Mouse (Mus musculus) urinary bladder, postnatal 36 days (tissue): ENCODE measurements around the gene Cacna1a.
A peak's percentile ranks its signal among the peaks of the same experiment; 100 is the strongest.

Experiments
- DNase-seq, 2 experiments: peaks; one replicate each; pipeline ENCODE4 v3.0.0; 2022; ENCODE audit warnings: low spot score in 2 of 2, mixed read lengths in 1 of 2

The Cacna1a gene

DNA sequence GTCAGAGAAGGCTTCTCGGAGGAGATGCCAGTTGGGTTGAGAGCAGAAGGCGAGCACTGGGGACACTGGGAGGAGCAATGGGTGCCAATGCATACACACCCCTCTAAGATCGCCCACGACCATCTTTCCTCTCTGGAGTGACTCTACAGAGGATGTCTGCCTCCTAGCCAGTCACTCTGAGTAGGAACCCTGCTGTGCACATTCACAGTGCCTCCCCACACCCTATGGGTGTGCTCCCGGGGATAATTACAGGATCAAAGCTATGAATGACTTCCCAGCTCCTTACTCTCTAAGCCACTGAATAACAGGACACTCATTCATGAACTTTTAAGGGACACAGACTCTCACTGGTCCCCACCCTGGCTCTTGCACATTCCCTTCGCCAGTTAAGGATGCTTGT is 151.1 kb downstream of the Cacna1a start:
- DNase-seq, result no peak

DNA sequence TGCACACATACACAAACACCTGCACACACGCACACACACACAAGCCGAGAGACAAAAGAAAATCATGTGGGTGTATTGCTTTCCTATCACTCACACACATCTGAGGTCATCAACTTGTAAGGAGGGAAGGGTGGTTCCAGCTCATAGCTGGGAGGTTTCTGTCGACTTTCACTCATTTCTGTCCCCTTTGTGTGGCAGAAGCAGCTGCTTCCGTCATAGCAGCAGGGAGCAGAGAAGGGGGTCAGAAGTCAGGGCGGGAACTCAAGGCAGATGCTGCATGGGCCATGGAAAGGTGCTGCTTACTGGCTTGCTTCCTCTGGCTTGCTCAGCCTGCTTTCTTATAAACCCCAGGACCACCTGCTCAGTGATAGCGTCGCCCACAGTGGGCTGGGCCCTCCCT is 154.2 kb downstream of the Cacna1a start:
- no peak for DNase-seq

DNA sequence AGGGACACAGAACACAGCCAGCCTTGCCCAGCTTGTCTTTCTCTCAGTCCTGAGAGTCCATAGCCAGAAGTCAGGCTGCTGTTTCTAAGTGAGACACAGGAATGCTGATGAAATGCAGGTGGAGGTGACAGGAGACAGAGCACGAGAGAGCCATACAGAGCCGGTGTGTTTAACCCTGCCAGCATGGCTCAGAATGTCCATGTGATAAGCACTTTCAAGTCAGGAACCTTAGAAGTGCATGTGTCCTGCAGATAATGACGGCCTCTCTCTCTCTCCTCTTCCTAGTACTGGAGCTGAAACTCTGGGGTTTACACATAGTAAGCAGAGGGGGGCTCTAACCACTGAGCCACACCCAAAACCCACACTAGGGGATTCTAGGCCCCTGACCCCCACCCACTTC is 157.3 kb downstream of the Cacna1a start:
- no peak for DNase-seq

DNA sequence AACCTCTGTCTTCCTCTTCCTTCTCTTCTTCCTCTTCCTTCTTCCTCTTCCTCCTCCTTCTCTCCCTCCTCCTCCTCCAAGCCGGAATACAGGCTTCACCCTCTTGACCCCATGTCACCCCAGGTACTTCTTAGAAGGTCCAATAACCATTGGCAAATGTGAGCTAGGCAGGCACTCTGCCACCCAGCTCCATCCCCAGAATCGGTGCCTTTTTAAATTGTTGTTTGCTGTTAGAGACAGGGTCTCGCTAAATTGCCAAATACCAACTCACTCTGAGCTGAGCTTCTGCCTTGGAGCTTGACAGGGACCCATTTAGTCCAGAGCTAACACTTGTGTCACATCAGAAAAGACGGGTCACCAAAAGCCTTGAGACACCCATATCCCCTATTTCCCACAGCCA is 164.2 kb downstream of the Cacna1a start:
- DNase-seq, result no peak

DNA sequence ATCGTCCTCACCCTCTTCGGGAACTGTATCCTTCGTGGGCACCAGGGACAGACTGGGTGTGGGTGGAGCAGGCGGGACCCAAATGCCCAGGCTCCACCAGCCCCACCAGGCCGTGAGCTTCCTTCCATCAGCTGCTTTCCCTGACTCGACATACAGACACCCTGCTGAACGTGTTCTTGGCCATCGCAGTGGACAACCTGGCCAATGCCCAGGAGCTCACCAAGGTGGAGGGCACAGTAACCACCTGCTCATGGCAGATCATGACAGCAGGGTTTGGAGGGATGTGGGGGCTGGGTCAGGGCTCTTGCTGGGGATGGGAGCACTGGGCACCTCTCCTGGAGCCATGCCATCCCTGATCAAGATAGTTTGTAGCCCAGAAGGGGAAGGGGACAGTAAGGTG is 164.9 kb downstream of the Cacna1a start:
- no peak for DNase-seq

DNA sequence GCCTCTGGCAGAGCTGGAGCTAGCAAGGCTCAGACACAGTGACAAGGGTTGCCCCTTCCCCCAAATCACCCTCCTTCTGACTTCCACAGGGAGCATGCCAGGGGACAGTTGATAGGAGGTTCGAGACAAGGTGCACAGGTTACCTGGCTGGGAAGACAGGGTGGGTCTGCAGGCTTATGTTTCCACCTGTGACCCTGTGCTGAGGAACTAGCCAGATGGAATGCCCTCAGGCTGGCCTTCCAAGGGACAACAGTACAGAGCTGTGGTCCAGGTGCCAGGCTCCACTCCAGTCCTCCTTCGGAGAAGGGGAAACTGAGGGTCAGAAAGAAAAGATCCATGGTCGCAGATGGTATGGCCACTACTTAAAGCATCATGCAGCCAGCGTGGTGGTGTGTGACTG is 165.4 kb downstream of the Cacna1a start:
- DNase-seq, result no peak

DNA sequence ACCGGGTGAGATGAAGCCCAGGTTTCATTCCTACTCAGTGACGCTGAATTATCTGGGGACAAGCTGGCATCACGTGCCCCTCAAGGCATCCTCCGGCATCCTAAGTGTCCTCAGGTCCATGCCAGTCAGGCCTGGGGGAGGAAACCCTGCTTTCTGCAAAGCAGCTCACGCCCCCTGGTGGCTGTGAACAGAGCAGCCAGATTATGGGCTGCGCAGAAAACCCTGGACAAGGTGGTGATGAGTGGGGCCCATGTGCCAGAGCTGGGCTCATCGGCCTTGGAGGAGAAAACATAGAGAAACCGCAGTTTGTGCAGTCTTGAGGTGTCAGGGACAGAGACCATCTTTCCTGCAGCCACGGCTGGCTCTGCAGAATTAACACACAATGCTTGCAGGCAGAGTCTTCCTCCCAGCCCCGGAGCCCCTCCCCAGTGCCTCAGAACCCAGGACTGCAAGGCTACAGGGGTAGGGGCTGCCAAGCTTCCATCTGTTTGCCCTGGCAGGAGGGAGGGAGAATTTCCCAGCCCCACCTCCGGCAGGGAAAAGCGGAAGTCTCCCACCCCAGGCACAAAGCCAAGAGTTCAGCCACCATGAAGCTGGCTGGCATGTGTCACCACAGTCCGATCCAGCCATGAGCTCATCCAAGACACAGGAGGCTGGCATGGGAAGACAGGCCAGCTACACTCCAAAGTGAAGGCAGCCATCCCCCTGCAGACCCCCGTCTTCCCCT is 166.2 kb downstream of the Cacna1a start:
- DNase-seq, result peak; percentile 7 to 49

DNA sequence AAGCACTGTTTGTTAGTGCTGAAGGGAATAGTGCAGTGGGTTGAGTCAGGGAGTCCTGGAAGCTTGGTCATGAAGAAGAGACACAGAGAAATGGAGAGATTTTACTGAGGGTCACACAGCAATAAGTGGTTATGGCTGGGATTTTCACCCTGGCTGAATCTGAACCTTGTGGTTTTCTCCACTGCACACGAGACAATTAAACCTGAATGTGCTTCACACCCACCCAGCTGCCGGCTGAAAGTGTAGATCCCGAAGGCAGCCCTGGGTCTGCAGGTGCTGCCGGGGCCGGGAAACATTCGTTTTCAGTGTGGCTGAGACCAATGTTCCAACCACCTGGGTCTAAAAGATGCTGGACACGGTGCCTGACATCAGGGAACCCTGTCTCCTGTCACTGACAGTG is 167.0 kb downstream of the Cacna1a start:
- DNase-seq, result no peak

DNA sequence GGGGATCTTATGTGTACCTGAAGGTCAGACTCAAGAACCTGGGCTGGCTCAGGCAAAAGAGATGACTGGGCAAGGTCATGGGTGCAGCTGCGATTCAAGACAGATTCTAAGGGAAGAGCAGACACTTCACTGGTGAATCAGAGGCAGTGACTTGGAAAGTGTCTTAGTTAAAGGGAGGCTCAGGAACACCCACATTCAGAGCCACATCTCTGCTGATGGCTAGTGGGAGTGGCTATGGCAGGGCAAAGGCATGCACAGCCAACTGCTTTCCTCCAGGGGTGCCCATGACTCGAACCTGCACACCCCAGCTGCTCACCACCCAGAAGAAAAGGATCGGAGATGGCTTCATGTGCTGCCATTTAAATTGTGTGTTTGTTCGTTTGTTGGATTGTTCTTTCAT is 169.7 kb downstream of the Cacna1a start:
- no peak for DNase-seq

DNA sequence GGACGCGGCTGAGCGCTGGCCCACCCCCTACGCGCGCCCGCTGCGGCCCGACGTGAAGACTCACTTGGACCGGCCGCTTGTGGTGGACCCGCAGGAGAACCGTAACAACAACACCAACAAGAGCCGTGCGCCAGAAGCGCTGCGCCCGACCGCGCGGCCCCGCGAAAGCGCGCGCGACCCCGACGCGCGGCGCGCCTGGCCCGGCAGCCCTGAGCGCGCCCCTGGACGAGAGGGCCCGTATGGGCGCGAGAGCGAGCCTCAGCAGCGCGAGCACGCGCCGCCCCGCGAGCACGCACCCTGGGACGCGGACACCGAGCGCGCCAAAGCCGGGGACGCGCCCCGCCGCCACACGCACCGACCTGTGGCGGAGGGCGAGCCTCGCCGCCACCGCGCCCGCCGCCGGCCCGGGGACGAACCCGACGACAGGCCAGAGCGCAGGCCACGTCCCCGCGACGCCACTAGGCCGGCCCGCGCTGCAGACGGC is 170.9 kb downstream of the Cacna1a start:
- DNase-seq, result no peak

DNA sequence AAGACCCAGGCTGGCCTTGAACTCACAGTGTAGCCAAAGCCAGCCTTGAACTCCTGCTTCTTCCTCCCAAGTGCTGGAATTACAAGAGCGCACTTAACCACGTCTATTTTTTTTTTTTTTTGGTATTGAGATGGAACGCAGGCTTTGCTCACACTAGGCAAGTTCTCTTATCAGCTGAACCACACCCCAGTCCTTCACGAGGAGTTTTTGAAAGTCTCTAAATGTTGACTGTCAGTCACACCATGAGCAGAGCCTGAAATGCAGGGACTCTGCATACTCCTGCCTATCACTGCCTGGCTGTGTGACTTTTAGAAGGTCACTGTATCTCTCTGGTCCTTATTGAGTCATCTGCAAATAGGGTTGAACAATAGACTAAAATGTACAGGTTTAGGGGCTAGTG is 173.5 kb downstream of the Cacna1a start:
- no peak for DNase-seq

DNA sequence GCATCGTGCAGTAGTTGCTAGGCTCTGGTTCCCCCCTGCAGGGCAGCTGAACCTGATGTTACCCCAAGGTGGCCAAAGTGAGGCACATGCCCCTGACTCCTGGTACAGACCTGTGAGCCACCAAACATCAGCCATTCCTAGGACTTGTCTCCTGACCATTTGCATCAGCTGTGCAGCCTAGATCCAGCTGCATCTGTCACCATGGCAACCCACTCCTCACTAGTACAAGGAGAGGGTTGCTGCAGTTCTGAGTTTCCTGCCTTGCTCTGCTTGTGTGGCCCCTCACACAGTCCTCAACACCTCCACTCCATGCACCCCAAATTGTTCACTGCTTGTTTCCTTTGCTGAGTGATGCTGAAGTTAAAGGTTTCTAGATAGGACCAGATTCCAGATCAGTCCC is 175.8 kb downstream of the Cacna1a start:
- DNase-seq, result no peak

DNA sequence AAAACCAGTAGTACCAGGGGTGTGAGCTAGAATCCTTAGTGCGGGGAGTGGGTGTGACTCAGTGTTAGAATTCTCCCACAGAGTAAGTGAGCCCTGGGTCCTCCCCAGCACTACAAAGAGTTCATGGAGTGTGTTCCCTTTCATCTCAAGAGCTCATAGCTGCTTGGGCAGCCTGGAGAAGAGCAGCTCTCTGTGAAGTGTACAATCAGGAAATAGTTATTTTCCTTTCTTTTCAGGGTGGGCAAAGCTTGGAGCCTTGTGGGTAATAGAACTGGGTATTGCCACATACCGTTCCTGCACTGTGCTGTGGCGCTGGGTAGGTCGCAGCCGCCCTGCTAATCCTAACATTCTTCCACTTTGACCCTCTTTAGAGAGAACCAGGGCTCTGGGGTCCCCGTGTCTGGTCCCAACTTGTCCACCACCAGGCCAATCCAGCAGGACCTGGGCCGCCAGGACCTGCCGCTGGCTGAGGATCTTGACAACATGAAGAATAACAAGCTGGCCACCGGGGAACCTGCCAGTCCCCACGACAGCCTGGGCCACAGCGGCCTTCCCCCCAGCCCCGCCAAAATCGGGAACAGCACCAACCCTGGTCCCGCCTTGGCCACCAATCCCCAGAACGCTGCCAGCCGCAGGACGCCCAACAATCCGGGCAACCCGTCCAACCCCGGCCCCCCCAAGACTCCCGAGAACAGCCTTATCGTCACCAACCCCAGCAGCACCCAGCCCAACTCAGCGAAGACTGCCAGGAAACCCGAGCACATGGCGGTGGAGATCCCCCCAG is 177.5 kb downstream of the Cacna1a start:
- no peak for DNase-seq

DNA sequence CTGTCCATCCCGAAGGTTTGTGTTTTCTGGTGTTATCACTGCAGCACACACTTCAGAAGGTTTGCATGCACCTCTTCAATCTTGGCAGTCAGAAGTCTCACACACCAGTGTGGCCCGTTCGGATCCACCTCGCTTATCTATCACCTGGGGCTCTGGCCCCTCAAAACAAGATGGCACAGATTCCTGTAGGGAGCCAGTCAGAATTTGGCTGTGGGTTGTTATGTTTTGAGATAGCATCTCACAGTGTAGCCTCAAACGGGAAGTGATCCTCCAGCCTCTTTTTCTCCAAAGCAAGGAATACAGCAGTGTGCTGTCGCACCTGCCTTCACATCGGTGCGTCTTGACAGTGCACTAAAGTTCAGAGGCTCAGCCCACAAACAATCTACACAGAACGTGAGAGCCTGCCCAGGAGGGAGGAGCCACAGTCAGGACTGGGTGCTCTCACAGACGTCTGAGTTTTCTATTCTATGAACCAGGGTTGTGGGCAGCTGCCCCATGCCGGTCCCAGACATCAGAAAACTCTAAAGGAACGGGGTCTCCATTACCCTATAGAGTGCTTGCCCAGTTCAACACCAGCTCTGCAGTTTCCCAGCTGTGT is 178.7 kb downstream of the Cacna1a start:
- DNase-seq, result no peak

DNA sequence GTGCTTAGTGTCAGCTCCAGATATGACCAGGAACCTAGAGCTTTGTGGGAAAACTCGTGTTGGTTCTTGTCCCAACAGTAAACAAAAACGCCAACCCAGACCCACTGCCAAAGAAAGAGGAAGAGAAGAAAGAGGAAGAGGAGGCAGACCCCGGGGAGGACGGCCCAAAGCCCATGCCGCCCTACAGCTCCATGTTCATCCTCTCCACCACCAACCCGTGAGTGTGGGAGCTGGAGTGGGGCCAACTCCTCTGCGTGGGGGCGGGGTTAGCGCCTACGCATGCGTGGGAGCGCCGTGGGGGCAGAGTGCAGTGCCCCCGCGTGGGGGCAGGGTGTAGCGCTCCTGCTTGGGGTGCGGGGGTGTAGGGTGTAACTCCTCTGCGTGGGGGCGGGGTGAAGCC is 179.3 kb downstream of the Cacna1a start:
- no peak for DNase-seq

DNA sequence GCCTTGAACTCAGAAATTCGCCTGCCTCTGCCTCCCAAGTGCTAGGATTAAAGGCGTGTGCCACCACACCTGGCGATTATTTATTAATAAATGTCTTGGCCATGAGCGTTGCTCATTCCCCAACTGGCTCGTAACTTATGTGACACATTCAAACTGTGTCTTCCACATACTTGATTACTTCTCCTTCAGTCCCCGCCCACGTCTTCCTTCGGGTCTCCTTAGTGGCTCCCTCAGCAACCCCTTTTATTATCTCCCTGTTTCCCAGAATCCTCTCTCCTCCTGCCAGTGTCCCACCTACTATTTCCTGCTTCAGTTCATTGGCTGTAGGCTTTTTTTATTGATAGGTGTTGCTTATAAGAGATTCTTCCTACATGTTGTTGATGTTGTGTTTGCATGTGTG is 180.5 kb downstream of the Cacna1a start:
- no peak for DNase-seq

DNA sequence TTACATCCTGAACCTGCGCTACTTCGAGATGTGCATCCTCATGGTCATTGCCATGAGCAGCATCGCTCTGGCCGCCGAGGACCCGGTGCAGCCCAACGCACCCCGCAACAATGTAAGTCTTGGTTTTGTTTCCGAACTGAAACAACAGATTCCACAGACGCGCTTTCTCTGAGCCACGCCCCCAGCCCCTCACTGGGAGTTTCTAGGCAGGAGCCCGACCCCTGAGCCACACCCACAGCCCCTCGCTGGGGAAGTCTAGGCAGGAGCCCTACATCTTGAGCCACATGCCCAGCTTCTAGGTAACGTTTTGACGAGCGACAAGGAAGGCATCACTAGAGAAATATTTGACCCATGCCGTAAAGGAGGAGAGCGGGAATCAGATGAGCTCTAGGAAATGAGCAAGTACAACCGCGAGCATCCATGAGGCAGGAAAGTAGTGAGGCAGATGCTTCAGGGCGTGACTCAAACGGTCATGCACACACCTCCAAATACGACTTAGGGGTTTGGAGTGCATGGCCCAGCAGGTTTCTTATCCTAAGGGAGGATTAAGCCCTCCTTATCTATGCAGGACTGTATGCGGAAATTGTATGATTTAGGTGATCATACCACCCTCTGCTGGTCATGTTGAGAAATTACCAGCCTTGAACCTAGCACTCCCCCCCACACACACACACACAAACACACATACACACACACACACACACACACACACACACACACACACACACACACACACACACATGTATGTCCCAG is 181.9 kb downstream of the Cacna1a start:
- DNase-seq, result no peak

DNA sequence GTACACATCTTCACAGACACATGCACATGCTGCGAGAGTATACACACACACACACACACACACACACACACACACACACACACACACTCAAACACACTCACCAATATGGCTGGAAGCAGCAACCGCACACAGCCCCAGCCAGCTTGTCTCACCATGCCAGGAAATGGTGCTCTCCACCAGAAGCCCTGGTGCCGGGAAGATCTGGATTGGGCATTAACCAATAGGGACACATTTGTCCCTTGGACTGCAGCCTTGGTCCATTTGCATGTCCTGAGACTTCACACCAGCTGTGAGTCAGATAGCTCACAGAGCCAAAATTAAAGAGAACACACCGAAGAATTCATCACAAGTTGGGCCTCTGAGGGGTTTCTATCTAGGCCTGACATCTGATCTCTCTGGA is 189.2 kb downstream of the Cacna1a start:
- DNase-seq, result no peak

DNA sequence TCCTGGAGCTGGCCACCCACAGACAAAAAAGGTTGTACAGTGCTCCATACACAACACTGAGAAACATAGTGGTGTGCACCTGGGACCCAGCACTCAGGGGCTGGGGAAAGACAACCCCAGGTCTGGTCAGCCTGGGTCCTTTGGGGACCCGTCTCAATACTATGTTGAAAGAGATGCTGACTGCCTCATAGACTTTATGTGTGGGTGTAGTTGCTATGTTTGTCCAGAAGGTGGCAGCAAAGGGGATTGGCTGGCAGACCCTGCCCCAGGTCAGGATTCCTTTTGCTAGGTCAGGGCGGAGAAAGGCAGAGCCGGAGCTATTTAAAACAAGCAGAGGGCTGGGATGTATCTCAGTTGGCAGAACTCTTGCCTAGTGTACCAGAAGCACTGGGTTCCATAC is 191.4 kb downstream of the Cacna1a start:
- DNase-seq, result no peak

DNA sequence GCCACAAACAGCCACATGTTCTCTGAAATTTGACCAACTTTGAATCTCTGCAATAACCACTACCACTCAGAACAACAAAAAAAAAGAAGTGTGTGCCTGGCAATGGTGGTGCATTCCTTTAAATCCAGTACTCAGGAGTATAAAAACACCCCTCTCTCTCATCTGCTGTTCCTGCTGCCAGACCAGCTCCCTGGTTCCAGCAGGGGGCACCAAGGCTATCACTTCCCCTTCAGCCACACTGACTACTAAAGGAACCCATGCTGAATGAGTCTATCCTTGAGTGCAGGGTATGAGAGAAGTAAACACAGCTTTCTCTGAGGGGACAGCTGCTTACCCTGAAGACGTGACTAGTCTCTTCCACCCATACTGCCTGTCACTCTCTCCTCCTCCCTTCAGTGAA is 197.1 kb downstream of the Cacna1a start:
- DNase-seq, result no peak

DNA sequence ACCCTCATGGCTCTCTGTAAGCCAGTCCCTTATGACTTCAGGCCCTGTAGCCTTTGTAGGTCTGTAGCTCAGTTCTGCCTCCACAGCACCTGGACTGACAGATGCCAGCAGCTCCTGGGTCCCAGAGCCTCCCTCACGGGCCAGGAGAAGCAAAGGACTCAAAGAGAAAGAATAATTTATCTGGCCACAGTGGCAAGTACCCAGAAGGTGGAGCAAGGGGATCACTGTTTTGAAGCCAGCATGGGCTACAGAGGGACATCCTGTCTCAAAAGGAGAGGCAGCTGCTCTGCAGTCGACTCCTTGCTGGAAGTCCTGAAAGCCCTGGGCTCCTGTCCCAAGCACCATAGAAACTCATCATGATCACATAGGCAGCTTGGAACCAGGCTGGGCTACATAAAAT is 198.0 kb downstream of the Cacna1a start:
- no peak for DNase-seq

DNA sequence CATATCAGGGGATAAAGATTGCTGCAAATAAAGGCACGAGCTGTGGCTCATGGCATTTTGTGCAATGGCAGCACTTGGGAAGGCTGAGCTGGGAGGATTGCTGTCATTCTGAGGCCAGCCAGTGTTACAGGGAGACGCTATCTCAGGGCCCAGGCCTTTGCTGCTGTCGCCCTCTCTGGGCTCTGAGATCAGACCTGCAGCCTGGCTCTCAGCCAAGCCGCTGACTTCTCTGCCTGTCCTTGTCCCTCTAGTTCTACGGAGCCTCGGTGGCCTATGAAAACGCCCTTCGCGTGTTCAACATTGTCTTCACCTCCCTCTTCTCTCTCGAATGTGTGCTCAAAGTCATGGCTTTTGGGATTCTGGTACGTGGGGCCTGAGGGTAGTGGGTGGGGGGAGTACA is 200.3 kb downstream of the Cacna1a start:
- DNase-seq, result no peak
